Mouse (Mus musculus): Measurements from ENCODE around the gene Rasgef1b. TPM values are rescaled to one million over a fixed set of nuclear protein-coding genes. Genes with fewer than 3 reads are reported as not detected.
A peak's percentile ranks its signal among the peaks of the same experiment; 100 is the strongest.

The Rasgef1b gene
- polyA plus RNA-seq, 1 experiment from 2014 or later = 28.6 TPM

DNA sequence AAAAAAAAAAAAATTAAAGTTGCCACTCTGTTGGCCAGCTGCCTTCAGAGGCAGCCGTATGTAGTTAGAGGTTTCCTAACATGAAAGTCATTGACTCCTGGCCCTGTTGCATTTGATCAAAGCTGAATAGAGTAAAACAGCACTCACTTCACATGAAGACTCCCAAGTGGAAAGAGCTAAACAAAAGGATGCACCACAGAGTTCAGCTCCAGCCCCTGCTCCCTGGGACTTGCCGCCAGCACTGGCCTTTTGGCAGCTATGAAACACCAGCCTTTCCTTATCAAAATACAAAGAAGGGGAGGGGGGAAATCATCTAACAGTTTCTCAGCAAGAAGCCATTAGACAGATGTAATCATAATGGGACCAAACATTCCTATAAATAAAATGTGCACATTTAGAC, 8.3 kb downstream of the Rasgef1b start:
- Histone ChIP-seq H3K9ac (ENCODE audit: low read length) (no peak overlapping the region), H3K36me3 (ENCODE audit: control insufficient read depth, insufficient read depth, low read length) (no peaks in the 10 kb centered on the region), H3K4me3 (ENCODE audit: low read depth, low read length) (no peak overlapping the region), H3K4me2 (no peak overlapping the region), H3K27ac (ENCODE audit: low read depth, low read length) (no peak overlapping the region), H3K4me1 (ENCODE audit: control insufficient read depth, insufficient read depth, low read length) (no peaks in the 10 kb centered on the region), H3K27me3 (ENCODE audit: control insufficient read depth, insufficient read depth, low read length) (peaks cover 3% of the 10 kb centered on the region; the same call in 1 of the 2 replicates), H3K9me3 (ENCODE audit: control insufficient read depth, low read length) (no peaks in the 10 kb centered on the region)
- no peak for DNase-seq (ENCODE audit: low spot score, missing footprints)
- ATAC-seq (ENCODE audit: low FRiP score) = no peak
- 56% methylated on average over 2 of the region's 2 CpGs for WGBS

DNA sequence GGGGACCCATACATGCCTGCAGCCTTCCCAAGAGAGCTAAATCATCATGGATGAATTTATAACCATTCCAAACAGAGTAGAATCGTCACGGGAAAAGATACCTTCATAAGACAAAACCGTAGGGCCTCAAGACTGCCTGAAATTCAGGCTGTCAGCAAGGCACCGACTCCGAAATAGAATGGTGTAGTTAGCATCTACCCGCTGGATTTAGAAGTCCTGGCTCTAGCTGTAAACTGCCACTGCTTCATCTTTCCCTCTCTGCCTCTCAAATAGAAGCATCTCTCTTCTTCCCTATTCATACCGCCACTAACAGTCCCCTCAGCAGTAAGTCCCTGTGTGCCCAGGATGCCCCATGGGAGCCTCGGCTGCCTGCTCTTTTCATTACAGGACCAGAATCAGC, 10.9 kb downstream of the Rasgef1b start:
- DNase-seq (ENCODE audit: low spot score, missing footprints) = no peak
- no peak for ATAC-seq (ENCODE audit: low FRiP score)
- Histone ChIP-seq H3K36me3 (ENCODE audit: control insufficient read depth, insufficient read depth, low read length) (no peaks in the 10 kb centered on the region), H3K27ac (ENCODE audit: low read depth, low read length) (no peak overlapping the region), H3K9me3 (ENCODE audit: control insufficient read depth, low read length) (no peaks in the 10 kb centered on the region), H3K27me3 (ENCODE audit: control insufficient read depth, insufficient read depth, low read length) (no peaks in the 10 kb centered on the region), H3K4me1 (ENCODE audit: control insufficient read depth, insufficient read depth, low read length) (no peaks in the 10 kb centered on the region), H3K9ac (ENCODE audit: low read length) (no peak overlapping the region), H3K4me2 (no peak overlapping the region), H3K4me3 (ENCODE audit: low read depth, low read length) (no peak overlapping the region)
- WGBS = 78% methylated on average over 8 of the region's 8 CpGs

DNA sequence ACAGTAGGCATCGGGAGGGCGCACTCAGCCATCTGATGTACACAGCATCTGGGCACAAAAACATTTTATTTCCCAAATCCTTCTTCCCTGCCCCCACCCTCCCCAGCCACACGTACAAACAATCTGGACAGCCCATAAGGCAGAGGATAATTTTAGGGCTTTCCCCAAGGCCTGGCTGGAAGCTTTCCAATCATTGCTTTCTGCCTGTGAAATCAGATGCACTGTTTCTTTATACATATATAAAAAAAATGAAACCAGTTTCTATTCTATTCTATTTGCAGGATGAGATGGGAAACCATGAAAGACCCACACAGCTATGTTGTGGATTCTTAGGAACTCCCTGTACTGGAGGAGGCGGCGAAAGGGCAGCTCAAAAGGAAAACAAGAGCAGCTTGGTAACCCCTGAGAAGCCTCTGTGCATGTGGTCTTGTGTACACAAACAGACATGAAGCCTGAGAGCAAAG, 13.6 kb downstream of the Rasgef1b start:
- DNase-seq (ENCODE audit: low spot score, missing footprints) (no peak), ATAC-seq (ENCODE audit: low FRiP score) (peak; percentile 44; the same call in 1 of the 2 replicates)
- H3K4me2 ChIP-seq = no peak overlapping the region
- H3K36me3 ChIP-seq (ENCODE audit: control insufficient read depth, insufficient read depth, low read length) = no peaks in the 10 kb centered on the region
- H3K4me3 ChIP-seq (ENCODE audit: low read depth, low read length) = no peak overlapping the region
- no peaks in the 10 kb centered on the region; the same call in 1 of the 2 replicates for H3K27me3 ChIP-seq (ENCODE audit: control insufficient read depth, insufficient read depth, low read length)
- H3K27ac ChIP-seq (ENCODE audit: low read depth, low read length) = no peak overlapping the region
- no peaks in the 10 kb centered on the region for H3K4me1 ChIP-seq (ENCODE audit: control insufficient read depth, insufficient read depth, low read length)
- 59% methylated on average over 5 of the region's 5 CpGs for WGBS
- no peaks in the 10 kb centered on the region for H3K9me3 ChIP-seq (ENCODE audit: control insufficient read depth, low read length)
- no peak overlapping the region for H3K9ac ChIP-seq (ENCODE audit: low read length)

DNA sequence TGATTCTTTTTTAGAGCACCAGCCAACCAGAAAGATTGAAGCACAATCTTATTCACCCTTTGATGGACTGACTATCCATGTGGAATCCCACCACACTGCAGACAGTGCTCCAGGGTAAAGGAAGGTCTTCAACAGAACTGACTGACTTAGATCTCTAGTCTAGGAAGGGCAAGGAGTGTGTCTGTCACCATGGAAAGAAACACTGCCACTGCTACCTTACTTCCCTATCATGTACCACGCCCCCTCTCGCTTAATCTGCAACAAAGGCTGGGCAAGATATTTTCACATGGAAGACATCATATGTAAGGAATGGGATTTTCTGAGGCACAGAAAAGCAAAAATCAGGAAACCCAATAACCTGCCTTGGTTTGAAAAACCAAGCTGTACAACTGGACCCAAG, 16.9 kb downstream of the Rasgef1b start:
- WGBS = 97% methylated on average over 2 of the region's 2 CpGs
- Histone ChIP-seq H3K4me1 (ENCODE audit: control insufficient read depth, insufficient read depth, low read length) (no peaks in the 10 kb centered on the region), H3K9me3 (ENCODE audit: control insufficient read depth, low read length) (no peaks in the 10 kb centered on the region), H3K27ac (ENCODE audit: low read depth, low read length) (no peak overlapping the region), H3K9ac (ENCODE audit: low read length) (no peak overlapping the region), H3K36me3 (ENCODE audit: control insufficient read depth, insufficient read depth, low read length) (no peaks in the 10 kb centered on the region), H3K4me3 (ENCODE audit: low read depth, low read length) (no peak overlapping the region), H3K4me2 (no peak overlapping the region), H3K27me3 (ENCODE audit: control insufficient read depth, insufficient read depth, low read length) (no peaks in the 10 kb centered on the region; the same call in 1 of the 2 replicates)
- DNase-seq (ENCODE audit: low spot score, missing footprints) = peak; percentile 75
- no peak for ATAC-seq (ENCODE audit: low FRiP score)

DNA sequence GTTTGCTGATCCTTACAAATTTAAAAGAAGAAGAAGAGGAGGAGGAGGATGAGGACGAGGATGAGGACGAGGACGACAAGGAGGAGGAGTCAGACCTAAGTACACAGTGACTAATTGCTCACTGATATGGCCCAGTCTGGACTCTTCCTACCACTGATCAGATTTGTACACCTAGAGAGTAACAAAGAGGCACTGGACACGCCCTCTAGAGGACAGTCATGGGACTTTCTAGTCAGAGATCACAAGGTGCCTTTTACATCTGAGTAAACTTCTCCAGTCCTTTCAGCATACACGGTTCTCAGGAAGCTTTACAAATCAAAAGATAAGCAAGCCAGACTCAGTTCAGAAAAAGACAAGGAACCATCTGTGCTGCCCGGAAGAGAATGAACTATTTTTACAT, 20.2 kb downstream of the Rasgef1b start:
- DNase-seq (ENCODE audit: low spot score, missing footprints) (peak; percentile 85), ATAC-seq (ENCODE audit: low FRiP score) (no peak)
- H3K4me3 ChIP-seq (ENCODE audit: low read depth, low read length) = no peak overlapping the region
- H3K27me3 ChIP-seq (ENCODE audit: control insufficient read depth, insufficient read depth, low read length) = no peaks in the 10 kb centered on the region; the same call in 1 of the 2 replicates
- H3K9ac ChIP-seq (ENCODE audit: low read length) = no peak overlapping the region
- no peak overlapping the region for H3K4me2 ChIP-seq
- no peaks in the 10 kb centered on the region for H3K9me3 ChIP-seq (ENCODE audit: control insufficient read depth, low read length)
- no peaks in the 10 kb centered on the region for H3K36me3 ChIP-seq (ENCODE audit: control insufficient read depth, insufficient read depth, low read length)
- WGBS = 40% methylated on average over 6 of the region's 6 CpGs
- no peaks in the 10 kb centered on the region for H3K4me1 ChIP-seq (ENCODE audit: control insufficient read depth, insufficient read depth, low read length)
- H3K27ac ChIP-seq (ENCODE audit: low read depth, low read length) = no peak overlapping the region

DNA sequence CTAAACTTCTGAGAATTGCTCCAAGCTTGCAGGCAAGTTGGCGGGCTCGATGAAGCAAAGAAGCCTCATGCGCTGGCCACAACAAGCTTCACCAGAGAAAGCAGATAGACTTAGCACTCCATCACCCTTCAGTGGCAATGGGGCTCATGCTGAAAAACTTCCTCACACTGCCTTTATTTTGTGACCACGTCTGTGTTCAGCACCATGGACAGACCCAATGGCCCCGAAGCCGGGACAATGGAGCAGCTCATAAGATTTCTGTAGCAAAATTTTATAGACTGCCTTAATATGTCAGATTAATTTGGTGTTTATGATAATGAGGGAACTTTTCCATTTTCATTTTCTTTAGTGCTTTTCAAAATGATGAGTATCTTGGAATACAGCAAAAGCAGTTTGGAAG, 21.6 kb downstream of the Rasgef1b start:
- H3K27ac ChIP-seq (ENCODE audit: low read depth, low read length) = no peak overlapping the region
- no peak overlapping the region for H3K9ac ChIP-seq (ENCODE audit: low read length)
- H3K36me3 ChIP-seq (ENCODE audit: control insufficient read depth, insufficient read depth, low read length) = no peaks in the 10 kb centered on the region
- DNase-seq (ENCODE audit: low spot score, missing footprints) = no peak
- H3K4me3 ChIP-seq (ENCODE audit: low read depth, low read length) = no peak overlapping the region
- no peak for ATAC-seq (ENCODE audit: low FRiP score)
- no peaks in the 10 kb centered on the region for H3K27me3 ChIP-seq (ENCODE audit: control insufficient read depth, insufficient read depth, low read length)
- H3K4me2 ChIP-seq = no peak overlapping the region
- no peaks in the 10 kb centered on the region for H3K9me3 ChIP-seq (ENCODE audit: control insufficient read depth, low read length)
- H3K4me1 ChIP-seq (ENCODE audit: control insufficient read depth, insufficient read depth, low read length) = no peaks in the 10 kb centered on the region
- 36% methylated on average over 6 of the region's 6 CpGs for WGBS

DNA sequence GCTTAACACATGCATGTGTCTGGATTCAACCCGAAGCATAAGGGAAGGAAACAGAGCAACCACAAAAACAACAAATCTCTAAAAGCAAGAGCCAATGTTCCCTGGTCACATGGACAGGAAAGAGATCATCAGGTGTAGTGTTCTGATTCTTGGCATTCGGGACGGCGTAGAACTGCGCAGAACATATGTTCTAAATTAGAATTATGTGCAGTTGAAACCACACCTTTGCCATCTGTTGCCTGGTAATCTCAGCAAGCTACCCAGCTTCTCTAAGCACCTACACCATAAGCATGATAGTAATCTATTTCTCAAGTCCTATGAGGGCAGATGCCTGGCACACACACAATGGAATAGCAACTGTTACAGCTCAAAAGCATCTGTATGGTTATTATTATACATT, 27.1 kb downstream of the Rasgef1b start:
- no peak overlapping the region for H3K4me3 ChIP-seq (ENCODE audit: low read depth, low read length)
- no peak overlapping the region for H3K9ac ChIP-seq (ENCODE audit: low read length)
- no peaks in the 10 kb centered on the region for H3K27me3 ChIP-seq (ENCODE audit: control insufficient read depth, insufficient read depth, low read length)
- ATAC-seq (ENCODE audit: low FRiP score) (no peak), DNase-seq (ENCODE audit: low spot score, missing footprints) (no peak)
- H3K36me3 ChIP-seq (ENCODE audit: control insufficient read depth, insufficient read depth, low read length) = no peaks in the 10 kb centered on the region
- H3K27ac ChIP-seq (ENCODE audit: low read depth, low read length) = no peak overlapping the region
- H3K9me3 ChIP-seq (ENCODE audit: control insufficient read depth, low read length) = no peaks in the 10 kb centered on the region
- whole genome bisulfite sequencing = 94% methylated on average over 5 of the region's 5 CpGs
- no peak overlapping the region for H3K4me2 ChIP-seq
- no peaks in the 10 kb centered on the region for H3K4me1 ChIP-seq (ENCODE audit: control insufficient read depth, insufficient read depth, low read length)

DNA sequence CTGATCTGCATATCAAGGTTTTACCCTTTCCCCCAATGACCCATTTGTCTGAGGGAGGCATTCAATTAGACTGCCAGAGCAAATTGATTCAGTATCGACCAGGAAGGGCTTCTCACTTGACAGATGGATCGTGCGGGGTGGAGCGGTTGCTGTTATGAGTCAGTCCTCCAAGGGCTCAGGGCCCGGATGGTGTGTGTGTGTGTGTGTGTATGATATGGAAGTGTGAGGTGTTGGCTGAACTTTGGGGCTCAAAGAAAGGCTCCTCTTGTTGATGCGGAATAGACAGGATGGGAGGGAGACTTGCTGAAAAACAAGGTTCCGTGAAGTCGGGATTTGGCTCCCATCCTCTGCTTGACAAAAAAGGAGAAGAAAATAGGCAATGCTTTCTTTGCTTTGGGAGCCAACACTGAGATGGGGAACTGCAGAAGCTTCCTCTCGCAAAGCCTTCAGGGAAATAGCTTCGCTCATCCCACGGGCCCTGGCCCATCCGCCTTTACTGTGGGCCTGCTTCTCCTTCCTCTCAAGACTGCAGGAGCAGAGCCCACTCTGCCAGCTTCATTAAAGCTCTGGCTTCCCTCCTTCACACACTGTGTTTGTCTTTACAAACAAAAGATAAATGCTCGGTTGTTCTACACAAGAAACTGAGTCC, 34.0 kb downstream of the Rasgef1b start:
- Histone ChIP-seq H3K27me3 (ENCODE audit: control insufficient read depth, insufficient read depth, low read length) (peaks cover 1% of the 10 kb centered on the region; the same call in 1 of the 2 replicates), H3K4me3 (ENCODE audit: low read depth, low read length) (no peak overlapping the region), H3K9ac (ENCODE audit: low read length) (no peak overlapping the region), H3K4me1 (ENCODE audit: control insufficient read depth, insufficient read depth, low read length) (no peaks in the 10 kb centered on the region), H3K36me3 (ENCODE audit: control insufficient read depth, insufficient read depth, low read length) (no peaks in the 10 kb centered on the region), H3K9me3 (ENCODE audit: control insufficient read depth, low read length) (no peaks in the 10 kb centered on the region), H3K27ac (ENCODE audit: low read depth, low read length) (no peak overlapping the region), H3K4me2 (no peak overlapping the region)
- 81% methylated on average over 13 of the region's 13 CpGs for WGBS
- DNase-seq (ENCODE audit: low spot score, missing footprints) = no peak
- ATAC-seq (ENCODE audit: low FRiP score) = peak; percentile 65; the same call in 1 of the 2 replicates

DNA sequence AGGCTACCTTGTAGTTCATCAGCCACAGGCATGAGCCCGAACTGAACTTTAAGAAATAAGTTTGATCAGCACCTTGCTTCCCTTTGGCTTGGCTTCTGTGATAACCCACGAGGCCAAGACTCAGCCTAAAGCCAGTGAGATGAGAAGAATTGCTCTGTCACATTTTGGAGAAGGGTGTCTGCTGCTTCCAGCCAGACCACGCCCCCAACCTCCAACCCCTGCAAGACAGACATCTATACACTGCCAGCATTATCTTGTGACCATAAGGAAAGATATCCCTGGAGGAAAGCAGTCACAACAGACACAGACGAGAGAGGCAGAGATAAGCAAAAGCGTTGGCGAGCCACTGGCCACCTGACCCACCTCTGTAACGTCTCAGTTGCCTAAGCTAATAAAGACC, 39.0 kb downstream of the Rasgef1b start:
- no peak overlapping the region for H3K4me3 ChIP-seq (ENCODE audit: low read depth, low read length)
- H3K36me3 ChIP-seq (ENCODE audit: control insufficient read depth, insufficient read depth, low read length) = no peaks in the 10 kb centered on the region
- peaks cover 9% of the 10 kb centered on the region for H3K4me1 ChIP-seq (ENCODE audit: control insufficient read depth, insufficient read depth, low read length)
- H3K27ac ChIP-seq (ENCODE audit: low read depth, low read length) = no peak overlapping the region
- peaks cover 3% of the 10 kb centered on the region; the same call in 1 of the 2 replicates for H3K27me3 ChIP-seq (ENCODE audit: control insufficient read depth, insufficient read depth, low read length)
- DNase-seq (ENCODE audit: low spot score, missing footprints) = no peak
- no peak overlapping the region for H3K4me2 ChIP-seq
- 78% methylated on average over 7 of the region's 7 CpGs for WGBS
- no peak for ATAC-seq (ENCODE audit: low FRiP score)
- H3K9me3 ChIP-seq (ENCODE audit: control insufficient read depth, low read length) = no peaks in the 10 kb centered on the region
- H3K9ac ChIP-seq (ENCODE audit: low read length) = no peak overlapping the region

All from midbrain, embryonic 11.5 days (tissue).